Mouse (Mus musculus): ENCODE results near the gene Fzd4. TPM values are rescaled to one million over a fixed set of nuclear protein-coding genes. Genes with fewer than 3 reads are reported as not detected.

Gene Fzd4
- total RNA-seq, 2 experiments from 2014 or later, result 0.34 to 1.1 TPM

Other genes starting within 250 kb of the Fzd4 start
- 21.5 and 23.1 TPM in 2 replicates for gene Tmem135, start 133 bp upstream of the Fzd4 start, total RNA-seq (2014; fragmentation: Nextera tagmentation)
- gene Tmem135, start 133 bp upstream of the Fzd4 start, total RNA-seq (2017), result 18.1 and 18.9 TPM in 2 replicates
- not detected in 2 replicates for gene Prss23, start 122.8 kb downstream of the Fzd4 start, total RNA-seq (2014; fragmentation: Nextera tagmentation)
- gene Prss23, start 122.8 kb downstream of the Fzd4 start, total RNA-seq (2017), result not detected in 2 replicates
- gene Me3, start 228.0 kb downstream of the Fzd4 start, total RNA-seq (2014; fragmentation: Nextera tagmentation), result not detected in 2 replicates
- gene Me3, start 228.0 kb downstream of the Fzd4 start, total RNA-seq (2017), result not detected in 2 replicates

Data from granulocyte monocyte progenitor cell, adult 5-6 weeks (primary cell).